Mouse (Mus musculus): Measurements from ENCODE around the gene Raf1. TPM values are rescaled to one million over a fixed set of nuclear protein-coding genes. Genes with fewer than 3 reads are reported as not detected.

Raf1 gene
- polyA plus RNA-seq, 1 experiment from 2014 or later, result 161 TPM

GRCm38 (mm10) chr6:115580810-115581209, 95.6 kb downstream of the Raf1 start:
- H3K9ac ChIP-seq (replicated peaks), result no peak overlapping the region
- H3K4me1 ChIP-seq, result no peaks in the 10 kb centered on the region
- H3K27me3 ChIP-seq, result no peaks in the 10 kb centered on the region
- no peak for ATAC-seq (replicated peaks)
- H3K4me3 ChIP-seq, result no peak overlapping the region
- H3K9me3 ChIP-seq, result no peaks in the 10 kb centered on the region
- no peak overlapping the region for H3K27ac ChIP-seq (replicated peaks)
- WGBS, result 89% methylated on average over 3 of the region's 3 CpGs
- no peak overlapping the region for H3K4me2 ChIP-seq (replicated peaks)
- peaks cover 46% of the 10 kb centered on the region for H3K36me3 ChIP-seq

GRCm38 (mm10) chr6:115577941-115578340, 98.5 kb downstream of the Raf1 start:
- no peaks in the 10 kb centered on the region for H3K4me1 ChIP-seq
- peaks cover 57% of the 10 kb centered on the region for H3K36me3 ChIP-seq
- WGBS, result 79% methylated on average over 9 of the region's 9 CpGs
- no peaks in the 10 kb centered on the region for H3K9me3 ChIP-seq
- H3K27me3 ChIP-seq, result no peaks in the 10 kb centered on the region
- no peak overlapping the region for H3K4me2 ChIP-seq (replicated peaks)
- no peak overlapping the region for H3K27ac ChIP-seq (replicated peaks)
- H3K9ac ChIP-seq (replicated peaks), result no peak overlapping the region
- no peak for ATAC-seq (replicated peaks)
- H3K4me3 ChIP-seq, result no peak overlapping the region

- Histone ChIP-seq H3K4me1 (no peaks in the 10 kb centered on the region), H3K9me3 (no peaks in the 10 kb centered on the region), H3K9ac (replicated peaks) (no peak overlapping the region), H3K4me2 (replicated peaks) (no peak overlapping the region), H3K4me3 (no peak overlapping the region), H3K27ac (replicated peaks) (no peak overlapping the region), H3K27me3 (no peaks in the 10 kb centered on the region), H3K36me3 (peaks cover 57% of the 10 kb centered on the region)
- no peak for ATAC-seq (replicated peaks)
- WGBS, result 90% methylated on average over 5 of the region's 5 CpGs
These were observed 99.0 kb downstream of the Raf1 start for GRCm38 (mm10) chr6:115577407-115577806.

DNA sequence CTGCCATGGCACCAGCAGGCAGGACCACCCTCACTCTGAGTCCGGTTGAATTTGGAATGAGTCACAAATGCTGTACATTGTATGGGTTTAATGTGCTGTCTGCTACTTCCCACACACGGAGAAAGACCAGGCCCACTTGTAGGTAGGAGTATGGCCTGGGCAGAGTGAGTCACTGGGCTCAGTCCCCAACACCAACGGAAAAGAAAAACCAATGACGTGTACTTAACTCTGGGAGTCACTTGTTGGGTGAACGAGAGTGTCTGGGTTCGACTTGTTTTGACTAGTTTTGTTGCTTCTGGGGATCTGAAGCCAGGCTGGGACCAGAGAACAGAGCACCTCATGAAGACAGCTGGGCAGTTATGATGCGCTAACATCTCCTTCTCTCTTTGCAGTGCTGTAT, 102.3 kb downstream of the Raf1 start:
- Histone ChIP-seq H3K4me1 (no peaks in the 10 kb centered on the region), H3K4me2 (replicated peaks) (no peak overlapping the region), H3K9ac (replicated peaks) (no peak overlapping the region), H3K4me3 (no peak overlapping the region), H3K27ac (replicated peaks) (no peak overlapping the region), H3K36me3 (peaks cover 60% of the 10 kb centered on the region), H3K9me3 (no peaks in the 10 kb centered on the region), H3K27me3 (no peaks in the 10 kb centered on the region)
- ATAC-seq (replicated peaks), result no peak
- WGBS, result 93% methylated on average over 7 of the region's 7 CpGs

Other genes with a start within 250 kb of the Raf1 start
- gene Tsen2, start 132.0 kb downstream of the Raf1 start, polyA plus RNA-seq (2015; fragmentation: Nextera tagmentation; extraction: Ambion mirVana), result 39.8 and 43.4 TPM in 2 replicates
- gene Mkrn2os, start 84.1 kb downstream of the Raf1 start, polyA plus RNA-seq (2015; fragmentation: Nextera tagmentation; extraction: Ambion mirVana), result 0.39 and 0.41 TPM in 2 replicates
- 41.8 and 44.7 TPM in 2 replicates for gene Mkrn2, start 74.7 kb downstream of the Raf1 start, polyA plus RNA-seq (2015; fragmentation: Nextera tagmentation; extraction: Ambion mirVana)
- 0.40 and 0.75 TPM in 2 replicates for gene Tmem40, start 85.8 kb upstream of the Raf1 start, polyA plus RNA-seq (2015; fragmentation: Nextera tagmentation; extraction: Ambion mirVana)
- 17.1 and 19.5 TPM in 2 replicates for gene Cand2, start 97.9 kb upstream of the Raf1 start, polyA plus RNA-seq (2015; fragmentation: Nextera tagmentation; extraction: Ambion mirVana)
- 1,339 and 1,342 TPM in 2 replicates for gene Rpl32, start 132.1 kb upstream of the Raf1 start, polyA plus RNA-seq (2015; fragmentation: Nextera tagmentation; extraction: Ambion mirVana)
- gene Efcab12, start 161.8 kb upstream of the Raf1 start, polyA plus RNA-seq (2015; fragmentation: Nextera tagmentation; extraction: Ambion mirVana), result 1.8 and 2.0 TPM in 2 replicates
- gene Mbd4, start 176.7 kb upstream of the Raf1 start, polyA plus RNA-seq (2015; fragmentation: Nextera tagmentation; extraction: Ambion mirVana), result 15.5 and 16.3 TPM in 2 replicates
- 28.2 and 29.4 TPM in 2 replicates for gene Ift122, start 176.8 kb upstream of the Raf1 start, polyA plus RNA-seq (2015; fragmentation: Nextera tagmentation; extraction: Ambion mirVana)